Mouse (Mus musculus) urinary bladder, adult 18-20 months (tissue): ENCODE measurements around the gene Map7.

Experiments
- DNase-seq, 2 experiments: peaks; one replicate each; pipeline ENCODE4 v3.0.0; 2022; ENCODE audit warnings: low spot score in 2 of 2, mixed read lengths in 2 of 2

Gene Map7

GRCm38 (mm10) chr10:20233451-20233850 lies 85.2 kb downstream of the Map7 start:
- no peak for DNase-seq

GRCm38 (mm10) chr10:20234466-20234865 lies 86.2 kb downstream of the Map7 start:
- no peak for DNase-seq

GRCm38 (mm10) chr10:20235656-20236055 lies 87.4 kb downstream of the Map7 start:
- DNase-seq = no peak

GRCm38 (mm10) chr10:20236241-20236640 lies 88.0 kb downstream of the Map7 start:
- no peak for DNase-seq

- no peak for DNase-seq
Measured at GRCm38 (mm10) chr10:20238281-20238680, 90.0 kb downstream of the Map7 start.

GRCm38 (mm10) chr10:20240858-20241257 lies 92.6 kb downstream of the Map7 start:
- DNase-seq = no peak

- no peak for DNase-seq
Measured at GRCm38 (mm10) chr10:20243321-20243720, 95.0 kb downstream of the Map7 start.

GRCm38 (mm10) chr10:20245082-20245481 lies 96.8 kb downstream of the Map7 start:
- no peak for DNase-seq

- no peak for DNase-seq
Measured at GRCm38 (mm10) chr10:20249091-20249490, 100.8 kb downstream of the Map7 start.

GRCm38 (mm10) chr10:20255579-20255978 lies 107.3 kb downstream of the Map7 start:
- DNase-seq = no peak

- no peak for DNase-seq
Measured at GRCm38 (mm10) chr10:20257054-20257643, 108.9 kb downstream of the Map7 start.

- no peak for DNase-seq
Measured at GRCm38 (mm10) chr10:20257721-20258720, 109.8 kb downstream of the Map7 start.

- no peak for DNase-seq
Measured at GRCm38 (mm10) chr10:20259476-20259875, 111.2 kb downstream of the Map7 start.

- no peak for DNase-seq
Measured at GRCm38 (mm10) chr10:20262896-20263295, 114.6 kb downstream of the Map7 start.

GRCm38 (mm10) chr10:20264479-20264878 lies 116.2 kb downstream of the Map7 start:
- no peak for DNase-seq

GRCm38 (mm10) chr10:20267032-20267431 lies 118.8 kb downstream of the Map7 start:
- no peak for DNase-seq

- DNase-seq = no peak
Measured at GRCm38 (mm10) chr10:20268945-20269344, 120.7 kb downstream of the Map7 start.

- DNase-seq = no peak
Measured at GRCm38 (mm10) chr10:20272380-20272779, 124.1 kb downstream of the Map7 start.

- no peak for DNase-seq
Measured at GRCm38 (mm10) chr10:20273278-20273677, 125.0 kb downstream of the Map7 start.

GRCm38 (mm10) chr10:20274022-20274421 lies 125.8 kb downstream of the Map7 start:
- DNase-seq = no peak

GRCm38 (mm10) chr10:20281456-20281855 lies 133.2 kb downstream of the Map7 start:
- no peak for DNase-seq

GRCm38 (mm10) chr10:20285289-20285975 lies 137.2 kb downstream of the Map7 start:
- DNase-seq = no peak
